Mouse (Mus musculus) stomach, postnatal 0 days (tissue): ENCODE measurements around the gene Cdc42ep4. TPM values are rescaled to one million over a fixed set of nuclear protein-coding genes. Genes with fewer than 3 reads are reported as not detected.

ENCODE experiments used
- ATAC-seq: fragments of 200-750 bp; cut with Nextera tagmentation; 2 replicates; pipeline ENCODE4 v1.8.0; 2017; ENCODE audit not compliant: low FRiP score, low TSS enrichment
- DNase-seq: peaks from one replicate; pipeline ENCODE4 v3.0.0-alpha.2; 2016; ENCODE audit warnings: low spot score
- H3K27ac ChIP-seq: fragments of 300-500 bp; sonication (generic); replicated peaks from 2 replicates; pipeline ENCODE4 v1.5.1; 2014; ENCODE audit warnings: mild to moderate bottlenecking, control low read depth
- H3K27me3 ChIP-seq: fragments of 300-500 bp; sonication (generic); 2 replicates; pipeline ENCODE4 v1.6.1; 2014; ENCODE audit warnings: low read length; ENCODE audit not compliant: control insufficient read depth, insufficient read depth
- H3K36me3 ChIP-seq: fragments of 300-500 bp; sonication (generic); 2 replicates; pipeline ENCODE4 v1.6.1; 2014; ENCODE audit warnings: low read length, mixed read lengths; ENCODE audit not compliant: control insufficient read depth, insufficient read depth
- H3K4me1 ChIP-seq: fragments of 300-500 bp; sonication (generic); replicated peaks from 2 replicates; pipeline ENCODE4 v1.6.1; 2014; ENCODE audit warnings: antibody characterized with exemption; ENCODE audit not compliant: control insufficient read depth, insufficient read depth
- H3K4me2 ChIP-seq: fragments of 300-500 bp; sonication (generic); replicated peaks from 2 replicates; pipeline ENCODE4 v1.6.1; 2014; ENCODE audit warnings: low read depth, mild to moderate bottlenecking, control low read depth, moderate library complexity
- H3K4me3 ChIP-seq: fragments of 300-500 bp; sonication (generic); 2 replicates; pipeline ENCODE4 v1.5.1; 2014; ENCODE audit warnings: low read depth, low read length, control low read depth
- H3K9ac ChIP-seq: fragments of 300-500 bp; sonication (generic); 2 replicates; pipeline ENCODE4 v1.6.1; 2014; ENCODE audit warnings: mild to moderate bottlenecking, low read length, control low read depth, mixed read lengths
- H3K9me3 ChIP-seq: fragments of 300-500 bp; sonication (generic); 2 replicates; pipeline ENCODE4 v1.6.1; 2016; ENCODE audit warnings: low read length; ENCODE audit not compliant: control insufficient read depth
- CTCF ChIP-seq: IDR thresholded peaks from 2 replicates; pipeline ENCODE4 v1.5.1; 2016; ENCODE audit warnings: antibody characterized with exemption, low read depth, mild to moderate bottlenecking, moderate library complexity
- EP300 ChIP-seq: optimal IDR thresholded peaks from 2 replicates; pipeline ENCODE3; 2016; ENCODE audit warnings: antibody characterized with exemption
- WGBS: fragments of 180-500 bp; shearing (Covaris S2); extraction: QIAGEN DNeasy Blood & Tissue Kit; methylation state at CpG from one replicate; pipeline ENCODE4 v1.1.7; 2014; 5-methylcytosine and 5-hydroxymethylcytosine counted together
- polyA plus RNA-seq: library from polyadenylated mRNA; unstranded; fragments of >200 nt; fragmentation: Nextera tagmentation; extraction: Ambion mirVana; gene quantifications from 2 replicates; pipeline ENCODE4 v1.2.1, GENCODE M21; 2015

Gene Cdc42ep4
- polyA plus RNA-seq, 1 experiment from 2014 or later, result 28.9 TPM

DNA sequence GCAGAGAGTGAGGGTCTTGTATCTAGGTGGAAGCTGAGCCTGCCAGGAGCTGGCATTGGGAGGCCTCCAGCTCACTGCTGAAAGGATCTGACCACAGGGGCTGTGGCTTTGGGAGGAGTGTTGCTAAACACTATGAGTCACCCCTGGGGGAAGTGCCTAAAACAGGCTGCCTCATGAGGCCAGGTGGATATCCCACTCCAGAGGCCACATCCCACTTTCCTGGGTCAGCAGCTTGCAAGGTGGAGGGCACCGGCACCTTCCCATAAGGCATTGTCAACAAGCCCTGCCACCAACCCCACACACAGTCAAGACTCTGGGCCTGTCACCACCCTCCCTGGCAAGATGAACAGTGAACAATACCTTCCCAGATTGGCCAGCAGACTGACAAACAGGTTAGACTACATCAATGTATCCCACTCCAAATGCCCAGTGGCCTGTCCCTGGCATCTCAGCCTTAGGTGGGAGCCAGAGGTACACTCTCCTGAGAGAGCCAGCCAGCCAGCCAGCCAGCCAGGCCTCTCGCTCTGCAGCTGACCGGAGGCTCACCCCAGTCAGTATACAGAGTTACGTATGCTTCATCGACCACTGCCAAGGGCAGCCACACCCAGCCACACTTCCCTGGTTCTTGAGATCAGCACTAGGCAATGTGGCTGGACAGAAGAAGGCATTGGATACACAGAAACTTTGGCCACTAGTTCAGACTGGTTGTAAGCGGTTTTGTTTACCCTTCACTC is 17.9 kb downstream of the Cdc42ep4 start:
- peak overlapping the region; percentile 31 for H3K9ac ChIP-seq
- peak; percentile 90 for DNase-seq
- ATAC-seq, result peak; percentile 92
- no peaks in the 10 kb centered on the region for H3K27me3 ChIP-seq
- no peak overlapping the region for H3K4me3 ChIP-seq
- no peaks in the 10 kb centered on the region for H3K9me3 ChIP-seq
- peak overlapping the region; percentile 12; the same call in 1 of the 2 replicates for H3K4me2 ChIP-seq
- peaks cover 20% of the 10 kb centered on the region for H3K4me1 ChIP-seq
- peak overlapping the region; percentile 86 for H3K27ac ChIP-seq
- no peak for TF ChIP-seq EP300
- TF ChIP-seq CTCF, result no peak
- H3K36me3 ChIP-seq, result peaks cover 7% of the 10 kb centered on the region; the same call in 1 of the 2 replicates
- WGBS, result 9% methylated on average over 6 of the region's 6 CpGs

DNA sequence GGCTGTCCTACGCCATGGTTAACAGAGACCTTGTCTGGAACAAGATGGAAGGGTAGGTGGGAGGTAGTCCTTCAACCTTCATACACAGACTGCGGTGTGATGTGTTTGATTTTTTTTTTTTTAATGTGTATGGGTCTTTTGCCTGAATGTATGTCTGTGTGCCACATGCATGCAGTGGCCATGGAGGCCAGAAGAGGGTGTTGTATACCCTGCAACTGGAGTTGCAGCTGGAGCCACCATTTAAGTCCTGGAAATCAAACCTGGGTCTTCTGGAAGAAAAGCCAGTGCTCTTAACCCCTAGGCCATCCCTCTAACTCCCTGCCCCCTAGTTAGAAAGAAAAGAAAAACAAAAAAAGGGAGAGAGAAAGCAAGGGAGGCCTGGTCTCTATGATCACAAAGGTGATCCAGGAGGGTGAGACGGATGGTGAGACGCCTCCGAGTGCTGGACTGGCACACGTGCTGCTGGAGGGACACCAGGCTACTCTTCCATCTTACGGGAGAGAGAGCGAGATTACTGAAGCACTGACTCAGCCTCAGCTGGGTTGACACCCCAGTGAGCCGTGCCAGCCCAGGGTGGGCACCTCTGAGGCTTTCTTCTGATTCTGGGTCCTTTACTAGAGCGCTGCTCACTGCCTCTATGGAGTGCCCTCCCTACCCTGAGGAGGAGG is 19.6 kb downstream of the Cdc42ep4 start:
- Histone ChIP-seq H3K4me1 (peaks cover 22% of the 10 kb centered on the region), H3K4me3 (no peak overlapping the region), H3K36me3 (peaks cover 18% of the 10 kb centered on the region; the same call in 1 of the 2 replicates), H3K4me2 (no peak overlapping the region), H3K27me3 (no peaks in the 10 kb centered on the region), H3K9me3 (no peaks in the 10 kb centered on the region), H3K9ac (no peak overlapping the region), H3K27ac (peak overlapping the region; percentile 31; the same call in 1 of the 2 replicates)
- TF ChIP-seq CTCF (peak; percentile 44), EP300 (no peak)
- DNase-seq (no peak), ATAC-seq (no peak)
- 76% methylated on average over 10 of the region's 10 CpGs for WGBS

DNA sequence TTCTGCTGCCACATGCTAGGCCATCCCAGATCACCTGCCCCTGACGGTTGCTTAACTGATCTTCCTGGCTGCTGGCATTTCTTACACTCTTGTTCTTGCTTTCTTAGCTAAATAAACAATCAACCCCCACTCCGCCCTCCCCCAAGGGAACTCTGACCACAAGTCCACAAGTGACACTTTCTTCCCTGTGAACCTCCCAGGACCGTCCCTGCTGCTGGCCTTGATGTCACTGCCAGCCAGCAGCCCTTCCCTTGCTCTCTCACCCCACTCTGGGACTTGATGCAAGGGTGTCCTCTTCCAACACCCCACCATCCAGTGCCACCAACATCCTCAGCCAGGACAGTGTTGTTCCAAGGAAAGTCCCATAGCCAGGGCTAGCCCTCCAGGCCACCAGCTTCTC is 20.8 kb downstream of the Cdc42ep4 start:
- TF ChIP-seq EP300 (no peak), CTCF (no peak)
- Histone ChIP-seq H3K9me3 (no peaks in the 10 kb centered on the region), H3K9ac (no peak overlapping the region; the same call in 1 of the 2 replicates), H3K36me3 (peaks cover 20% of the 10 kb centered on the region; the same call in 1 of the 2 replicates), H3K27ac (no peak overlapping the region), H3K4me1 (peaks cover 22% of the 10 kb centered on the region), H3K4me2 (no peak overlapping the region), H3K4me3 (no peak overlapping the region), H3K27me3 (no peaks in the 10 kb centered on the region)
- ATAC-seq (no peak), DNase-seq (no peak)
- WGBS, result 46% methylated on average over 3 of the region's 3 CpGs

DNA sequence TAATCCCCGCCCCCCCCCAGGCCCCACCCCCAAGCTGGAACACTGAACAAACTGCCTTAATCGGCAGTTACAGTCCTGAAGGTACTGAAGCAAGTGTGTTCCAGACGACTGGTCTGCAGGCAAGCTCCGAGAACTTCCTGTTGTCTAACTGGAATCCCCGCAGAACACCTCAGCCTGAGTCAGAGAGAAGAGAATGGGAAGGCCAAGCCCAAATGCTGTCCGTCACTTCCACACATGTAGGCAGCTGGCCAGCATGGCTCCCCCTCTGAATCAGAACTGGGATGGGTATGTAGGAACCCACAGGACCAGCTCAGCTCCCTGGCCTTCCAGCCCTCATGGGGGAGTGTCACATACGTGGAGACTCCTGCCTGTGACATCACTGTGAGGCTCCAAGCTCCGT is 21.8 kb downstream of the Cdc42ep4 start:
- H3K36me3 ChIP-seq, result peaks cover 20% of the 10 kb centered on the region; the same call in 1 of the 2 replicates
- no peaks in the 10 kb centered on the region for H3K27me3 ChIP-seq
- peaks cover 19% of the 10 kb centered on the region for H3K4me1 ChIP-seq
- DNase-seq (peak; percentile 60), ATAC-seq (peak; percentile 13; the same call in 1 of the 2 replicates)
- no peak overlapping the region for H3K4me3 ChIP-seq
- no peak overlapping the region for H3K4me2 ChIP-seq
- TF ChIP-seq EP300 (no peak), CTCF (no peak)
- no peaks in the 10 kb centered on the region for H3K9me3 ChIP-seq
- H3K27ac ChIP-seq, result peak overlapping the region; percentile 40
- H3K9ac ChIP-seq, result no peak overlapping the region
- 32% methylated on average over 8 of the region's 8 CpGs for WGBS

DNA sequence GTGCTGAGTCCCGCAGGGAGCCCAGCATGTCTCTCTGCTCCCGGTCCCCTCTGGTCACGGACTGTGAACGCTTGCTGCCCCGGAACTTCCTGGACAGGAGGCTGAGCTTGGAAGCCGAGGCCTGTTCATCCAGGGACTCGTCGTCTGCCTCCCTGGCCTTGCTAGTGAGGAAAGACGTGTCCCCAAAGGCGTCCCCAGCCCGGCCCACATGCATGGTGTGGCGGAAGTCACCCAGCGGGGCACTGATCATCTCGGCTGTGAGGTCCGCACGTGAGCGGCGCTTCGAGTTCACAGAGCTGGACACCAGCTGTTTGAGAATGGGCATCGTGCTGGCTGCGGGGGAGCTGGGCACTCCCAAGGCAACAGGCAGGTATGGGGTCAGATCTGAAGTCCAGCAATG is 22.4 kb downstream of the Cdc42ep4 start:
- Histone ChIP-seq H3K36me3 (peaks cover 20% of the 10 kb centered on the region; the same call in 1 of the 2 replicates), H3K9ac (no peak overlapping the region), H3K4me2 (no peak overlapping the region), H3K4me3 (no peak overlapping the region), H3K27ac (peak overlapping the region; percentile 18; the same call in 1 of the 2 replicates), H3K27me3 (no peaks in the 10 kb centered on the region), H3K9me3 (no peaks in the 10 kb centered on the region), H3K4me1 (peaks cover 19% of the 10 kb centered on the region; the same call in 1 of the 2 replicates)
- WGBS, result 85% methylated on average over 21 of the region's 21 CpGs
- no peak for TF ChIP-seq CTCF
- TF ChIP-seq EP300, result no peak
- DNase-seq (no peak), ATAC-seq (no peak)
